Mouse (Mus musculus) small intestine, adult 2 months (tissue): ENCODE results near the gene Pdzd9. TPM values are rescaled to one million over a fixed set of nuclear protein-coding genes. Genes with fewer than 3 reads are reported as not detected.
A peak's percentile ranks its signal among the peaks of the same experiment; 100 is the strongest.

Experiments used
- H3K27ac ChIP-seq: fragments of 200-500 bp; 2 replicates; pipeline ENCODE4 v1.5.1; 2012; ENCODE audit warnings: low read depth, low read length, control low read depth, inconsistent platforms; ENCODE audit not compliant: insufficient read depth
- H3K27me3 ChIP-seq: fragments of 200-500 bp; 2 replicates; pipeline ENCODE4 v1.6.1; 2012; ENCODE audit warnings: mild to moderate bottlenecking, moderate library complexity, low read length, inconsistent platforms; ENCODE audit not compliant: control insufficient read depth, insufficient read depth
- H3K36me3 ChIP-seq: fragments of 200-500 bp; 2 replicates; pipeline ENCODE4 v1.6.1; 2012; ENCODE audit warnings: mild to moderate bottlenecking, low read length, control low read depth, inconsistent platforms; ENCODE audit not compliant: control insufficient read depth, insufficient read depth
- H3K4me1 ChIP-seq: fragments of 200-500 bp; 2 replicates; pipeline ENCODE4 v1.6.1; 2012; ENCODE audit warnings: low read length, inconsistent platforms, mixed read lengths; ENCODE audit not compliant: control insufficient read depth, insufficient read depth, insufficient read length
- H3K4me3 ChIP-seq: fragments of 200-500 bp; 2 replicates; pipeline ENCODE4 v1.5.1; 2012; ENCODE audit warnings: low read depth, mild to moderate bottlenecking, control low read depth, inconsistent platforms, low read length, moderate library complexity
- CTCF ChIP-seq: fragments of 200-500 bp; IDR thresholded peaks from 2 replicates; pipeline ENCODE4 v1.5.1; 2012; ENCODE audit warnings: low read depth, mild to moderate bottlenecking, control low read depth, inconsistent platforms, low read length, moderate library complexity, mixed read lengths; ENCODE audit not compliant: insufficient replicate concordance, insufficient read length; ENCODE audit errors: extremely low read depth
- POLR2A ChIP-seq: fragments of 200-500 bp; IDR thresholded peaks from 2 replicates; pipeline ENCODE4 v1.6.1; 2012; ENCODE audit warnings: low read depth, mild to moderate bottlenecking, control low read depth, inconsistent platforms, low read length, moderate library complexity
- WGBS: fragments of 180-500 bp; shearing (Covaris S2); methylation state at CpG from one replicate; pipeline ENCODE4 v1.1.7; 2018; 5-methylcytosine and 5-hydroxymethylcytosine counted together
- polyA plus RNA-seq: library from polyadenylated mRNA; depleted of rRNA; stranded (reverse); fragments of >200 nt; gene quantifications from 2 replicates; pipeline ENCODE4 v1.2.3, GENCODE M21; 2012; rRNA removed

Gene Pdzd9
- polyA plus RNA-seq, 1 experiment = not detected

DNA sequence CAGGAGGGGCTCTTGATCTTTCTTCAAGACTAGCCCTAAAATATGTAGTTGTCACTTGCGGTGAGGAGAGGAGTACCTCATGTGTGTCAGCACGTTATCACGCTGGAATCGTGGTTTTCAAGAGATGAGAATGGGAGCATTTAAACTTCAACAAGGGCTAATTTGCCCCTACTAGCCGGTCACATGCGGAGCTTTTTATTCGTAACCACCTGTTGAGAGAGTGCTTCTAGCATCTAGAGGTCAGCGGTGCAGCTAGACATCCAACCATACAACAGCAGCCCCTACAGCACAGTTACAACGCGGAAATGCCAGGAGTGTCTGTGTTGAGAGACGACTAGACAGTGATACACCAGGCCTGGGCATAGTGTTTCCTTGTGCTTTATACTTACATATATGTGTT, 34.3 kb downstream of the Pdzd9 start:
- Histone ChIP-seq H3K27me3 (no peaks in the 10 kb centered on the region), H3K4me3 (peak overlapping the region; percentile 80), H3K4me1 (0 out of 2 replicates have a peak, but pooled peaks cover 1% of the 10 kb centered on the region), H3K27ac (peak overlapping the region; percentile 96), H3K36me3 (peaks cover 24% of the 10 kb centered on the region)
- under 1% methylated on average over 11 of the region's 11 CpGs for WGBS
- TF ChIP-seq CTCF = no peak
- no peak for TF ChIP-seq POLR2A

DNA sequence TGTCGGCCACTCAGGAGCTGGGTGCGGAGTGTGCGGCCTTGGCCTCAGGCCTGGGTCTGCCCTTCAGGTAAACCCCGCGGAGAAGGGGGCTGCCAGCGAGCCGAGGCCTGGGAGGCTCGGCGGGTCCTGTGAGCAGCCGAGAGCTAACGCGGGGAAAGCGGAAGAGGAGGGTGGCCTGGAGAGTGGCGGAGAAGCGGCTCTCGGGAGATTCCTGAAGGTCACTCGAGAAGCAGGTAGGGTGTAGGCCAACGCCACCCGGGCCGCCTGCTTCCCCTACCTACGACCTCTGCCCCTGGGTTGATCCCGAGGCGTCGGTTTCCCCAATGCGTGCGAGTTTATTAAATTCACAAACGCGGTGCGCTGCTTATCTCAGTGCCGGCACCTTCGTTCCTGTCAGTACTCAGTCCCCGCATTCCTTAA, 34.8 kb downstream of the Pdzd9 start:
- TF ChIP-seq CTCF (no peak), POLR2A (no peak)
- H3K4me1 ChIP-seq = 0 out of 2 replicates have a peak, but pooled peaks cover 1% of the 10 kb centered on the region

DNA sequence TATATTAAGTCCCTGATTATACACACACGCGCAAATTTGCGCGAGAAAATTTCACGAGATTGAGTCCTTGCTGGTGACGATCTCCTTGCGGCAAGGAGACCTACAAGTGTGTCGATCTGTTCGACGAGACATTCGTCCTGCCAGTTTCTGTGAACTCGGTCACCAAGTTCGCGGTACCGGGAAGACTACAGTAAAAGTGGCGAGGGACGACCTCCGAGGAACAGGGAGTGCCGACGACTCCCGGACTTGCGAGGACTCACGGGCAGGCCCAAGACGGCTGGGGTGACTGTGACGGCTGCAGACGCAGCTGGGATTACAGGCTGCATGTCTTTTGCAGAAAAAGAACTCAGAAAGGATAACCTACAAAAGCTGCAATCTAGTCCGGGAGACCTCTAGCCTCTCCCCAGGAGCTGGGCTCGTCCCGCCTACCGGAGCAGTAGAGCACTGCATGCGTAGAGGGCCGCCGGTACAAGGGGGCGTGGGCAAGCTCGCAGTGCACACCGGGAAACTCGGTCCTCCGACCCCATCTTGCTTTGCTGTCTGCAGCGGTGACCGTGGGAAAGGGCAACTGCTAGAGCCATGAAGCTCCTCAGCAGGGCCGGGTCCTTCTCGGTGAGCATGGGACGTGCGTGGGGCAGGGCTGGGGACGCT, 35.3 kb downstream of the Pdzd9 start, which contains the start of gene Uqcrc2:
Gene Uqcrc2, plus strand, starts transcription at position 466 of the 651 bp plus-strand sequence.
- H3K4me3 ChIP-seq = peak within 1 kb of the TSS; percentile 80
- no peaks in the 10 kb centered on the region for H3K27me3 ChIP-seq
- H3K4me1 ChIP-seq = 0 out of 2 replicates have a peak, but pooled peaks cover 1% of the 10 kb centered on the region
- under 1% methylated on average over 45 of the region's 45 CpGs for WGBS
- peaks cover 16% of the 10 kb centered on the region for H3K36me3 ChIP-seq
- TF ChIP-seq POLR2A (peak; percentile 82), CTCF (peak; percentile 54; the same call in 1 of the 2 replicates)
- peak within 1 kb of the TSS; percentile 96 for H3K27ac ChIP-seq

More for the DNA sequence above, 34.8 kb downstream of the Pdzd9 start:
- no peaks in the 10 kb centered on the region for H3K27me3 ChIP-seq
- H3K27ac ChIP-seq = peak overlapping the region; percentile 96
- peak overlapping the region; percentile 80 for H3K4me3 ChIP-seq
- H3K36me3 ChIP-seq = peaks cover 20% of the 10 kb centered on the region
- WGBS = under 1% methylated on average over 32 of the region's 32 CpGs

DNA sequence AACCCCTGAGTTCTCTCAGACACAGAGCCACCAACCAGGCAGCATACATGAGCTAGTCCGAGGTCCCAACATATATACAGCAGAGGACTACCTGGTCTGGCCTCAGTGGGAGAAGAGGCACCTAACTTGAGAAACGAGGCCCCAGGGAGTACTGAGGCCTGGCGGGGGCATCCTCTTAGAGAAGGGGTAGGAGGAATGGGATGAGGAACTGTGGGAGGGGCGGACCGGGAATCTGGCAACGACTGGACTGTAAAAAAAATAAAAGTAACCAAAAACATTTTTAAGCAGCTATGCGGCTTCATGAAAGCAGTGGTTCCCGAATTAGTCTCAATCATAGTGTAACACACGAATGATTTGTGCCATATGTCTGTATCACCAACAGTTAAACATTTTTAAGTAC, 35.8 kb downstream of the Pdzd9 start:
- H3K4me3 ChIP-seq = peak overlapping the region; percentile 80
- WGBS = 5% methylated on average over 9 of the region's 9 CpGs
- H3K27ac ChIP-seq = peak overlapping the region; percentile 58
- peaks cover 13% of the 10 kb centered on the region for H3K36me3 ChIP-seq
- 0 out of 2 replicates have a peak, but pooled peaks cover 1% of the 10 kb centered on the region for H3K4me1 ChIP-seq
- TF ChIP-seq POLR2A (no peak), CTCF (no peak)
- H3K27me3 ChIP-seq = no peaks in the 10 kb centered on the region

DNA sequence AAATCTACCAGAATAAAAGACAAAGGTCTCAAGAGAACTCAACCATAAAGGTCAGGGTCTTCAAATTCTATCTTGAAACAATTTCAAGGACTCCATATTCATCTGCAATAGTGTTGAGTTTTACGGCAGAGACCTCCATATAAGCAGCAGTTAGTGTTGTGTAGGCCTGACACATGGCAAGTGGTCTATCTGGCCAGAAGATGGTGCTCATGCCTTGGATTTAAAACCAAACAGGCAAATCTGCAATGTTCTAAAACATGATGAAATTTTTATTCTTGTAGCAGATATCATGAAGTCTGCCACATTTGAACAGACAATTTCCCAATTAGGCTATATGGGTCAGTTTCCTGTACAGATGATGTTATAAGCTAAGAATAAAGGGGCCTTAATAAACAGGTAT, 37.6 kb downstream of the Pdzd9 start:
- Histone ChIP-seq H3K4me1 (0 out of 2 replicates have a peak, but pooled peaks cover 1% of the 10 kb centered on the region), H3K27me3 (no peaks in the 10 kb centered on the region), H3K36me3 (peaks cover under 1% of the 10 kb centered on the region; the same call in 1 of the 2 replicates), H3K27ac (no peak overlapping the region), H3K4me3 (no peak overlapping the region)
- 73% methylated on average over 1 of the region's 1 CpGs for WGBS
- TF ChIP-seq CTCF = no peak
- TF ChIP-seq POLR2A = no peak

DNA sequence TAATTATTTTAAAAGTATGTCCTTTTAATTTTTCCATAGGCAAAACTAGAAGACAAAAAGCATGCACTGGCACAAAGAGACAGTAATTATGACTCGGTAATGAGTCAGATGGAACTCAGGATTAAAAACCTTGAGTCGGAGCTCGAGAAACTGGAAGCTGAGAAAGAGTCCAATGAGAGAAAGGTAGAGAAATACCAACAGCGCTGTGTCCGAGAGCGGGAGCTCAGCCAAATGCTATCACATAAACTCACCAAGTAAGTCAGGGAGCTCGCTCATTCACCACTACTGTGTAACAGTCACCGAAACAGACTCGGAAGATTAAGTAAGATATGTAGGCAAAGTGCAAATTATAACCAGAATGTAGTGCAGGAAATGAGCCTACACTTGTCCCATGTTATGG, 49.3 kb downstream of the Pdzd9 start:
- no peaks in the 10 kb centered on the region for H3K36me3 ChIP-seq
- no peaks in the 10 kb centered on the region; the same call in 1 of the 2 replicates for H3K27me3 ChIP-seq
- TF ChIP-seq CTCF = no peak
- TF ChIP-seq POLR2A = no peak
- H3K4me1 ChIP-seq = no peaks in the 10 kb centered on the region
- H3K4me3 ChIP-seq = no peak overlapping the region
- H3K27ac ChIP-seq = no peak overlapping the region
- WGBS = 88% methylated on average over 9 of the region's 9 CpGs

DNA sequence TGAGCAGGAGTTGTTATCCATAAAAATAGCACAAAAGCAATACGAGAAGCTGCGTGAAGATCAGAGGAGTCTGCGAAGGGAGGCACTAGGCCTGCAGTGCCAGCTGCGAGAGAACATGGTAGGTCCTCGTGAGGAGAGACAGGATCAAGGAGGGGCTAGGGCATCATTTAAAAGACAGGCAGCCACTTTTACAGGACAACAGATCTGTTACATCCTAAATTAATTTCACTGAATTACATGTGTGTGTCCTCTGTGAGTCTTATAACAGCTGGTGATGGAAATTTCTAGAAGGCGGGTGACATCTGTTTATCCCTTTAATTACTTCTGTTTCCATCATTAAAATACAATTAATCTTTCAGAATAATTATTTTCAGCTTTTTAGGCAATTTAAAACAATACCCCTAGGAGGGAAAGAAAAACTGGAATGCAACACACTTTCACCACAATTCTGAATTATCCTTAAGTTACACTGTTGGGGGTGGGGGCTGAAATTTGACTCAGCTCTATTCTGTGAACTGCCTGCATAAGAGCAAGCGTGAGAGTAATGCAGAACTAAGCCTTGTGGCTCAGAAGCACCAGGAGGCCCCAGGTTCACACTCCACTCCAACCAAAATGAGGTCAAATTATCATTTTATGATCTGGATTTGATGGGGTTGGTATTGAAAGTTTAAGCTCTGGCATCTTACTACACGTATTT, 49.9 kb downstream of the Pdzd9 start:
- TF ChIP-seq CTCF (no peak), POLR2A (no peak)
- H3K36me3 ChIP-seq = no peaks in the 10 kb centered on the region
- 82% methylated on average over 8 of the region's 8 CpGs for WGBS

More for the DNA sequence above, 49.9 kb downstream of the Pdzd9 start:
- H3K27ac ChIP-seq = no peak overlapping the region
- H3K4me3 ChIP-seq = no peak overlapping the region
- H3K4me1 ChIP-seq = no peaks in the 10 kb centered on the region
- H3K27me3 ChIP-seq = no peaks in the 10 kb centered on the region; the same call in 1 of the 2 replicates

Other genes starting within 250 kb of the Pdzd9 start
- 40.2 and 62.7 TPM in 2 replicates for gene Uqcrc2, start 35.2 kb downstream of the Pdzd9 start, polyA plus RNA-seq
- 3.8 and 5.3 TPM in 2 replicates for gene Mosmo, start 7.3 kb upstream of the Pdzd9 start, polyA plus RNA-seq
- 0.03 TPM in 1 of 2 replicates, not detected in the other for gene Vwa3a, start 69.0 kb upstream of the Pdzd9 start, polyA plus RNA-seq
- not detected in 2 replicates for gene Gm5737, start 142.0 kb upstream of the Pdzd9 start, polyA plus RNA-seq
- 9.4 and 22.8 TPM in 2 replicates for gene Eef2k, start 172.5 kb upstream of the Pdzd9 start, polyA plus RNA-seq
- 6.9 and 10.9 TPM in 2 replicates for gene Polr3e, start 247.4 kb upstream of the Pdzd9 start, polyA plus RNA-seq